Mouse (Mus musculus) intestine, embryonic 16.5 days (tissue): ENCODE results near the gene Cdk14. TPM values are rescaled to one million over a fixed set of nuclear protein-coding genes. Genes with fewer than 3 reads are reported as not detected.
A peak's percentile ranks its signal among the peaks of the same experiment; 100 is the strongest.

Experiments used
- ATAC-seq: fragments of 200-750 bp; cut with Nextera tagmentation; 2 replicates; pipeline ENCODE4 v1.8.0; 2017; ENCODE audit warnings: moderate TSS enrichment, moderate library complexity
- H3K27ac ChIP-seq: fragments of 300-500 bp; sonication (generic); 2 replicates; pipeline ENCODE4 v1.5.1; 2014; ENCODE audit warnings: mild to moderate bottlenecking, low read length
- H3K27me3 ChIP-seq: fragments of 300-500 bp; sonication (generic); replicated peaks from 2 replicates; pipeline ENCODE4 v1.6.1; 2014; ENCODE audit warnings: low read length, control low read depth, mixed read lengths; ENCODE audit not compliant: control insufficient read depth, insufficient read depth
- H3K36me3 ChIP-seq: fragments of 300-500 bp; sonication (generic); 2 replicates; pipeline ENCODE4 v1.6.1; 2014; ENCODE audit warnings: low read length, control low read depth; ENCODE audit not compliant: control insufficient read depth, insufficient read depth
- H3K4me1 ChIP-seq: fragments of 300-500 bp; sonication (generic); 2 replicates; pipeline ENCODE4 v1.6.1; 2014; ENCODE audit warnings: low read length, control low read depth, mixed read lengths; ENCODE audit not compliant: control insufficient read depth, insufficient read depth
- H3K4me2 ChIP-seq: fragments of 300-500 bp; sonication (generic); 2 replicates; pipeline ENCODE4 v1.6.1; 2014; ENCODE audit warnings: low read depth, low read length, control low read depth
- H3K4me3 ChIP-seq: fragments of 300-500 bp; sonication (generic); 2 replicates; pipeline ENCODE4 v1.5.1; 2014; ENCODE audit warnings: mild to moderate bottlenecking, low read length
- H3K9ac ChIP-seq: fragments of 300-500 bp; sonication (generic); 2 replicates; pipeline ENCODE4 v1.6.1; 2014; ENCODE audit warnings: low read depth, low read length
- H3K9me3 ChIP-seq: fragments of 300-500 bp; sonication (generic); 2 replicates; pipeline ENCODE4 v1.6.1; 2016; ENCODE audit warnings: low read length, control low read depth; ENCODE audit not compliant: control insufficient read depth
- WGBS: fragments of 180-500 bp; shearing (Covaris S2); extraction: QIAGEN DNeasy Blood & Tissue Kit; methylation state at CpG from one replicate; pipeline ENCODE4 v1.1.7; 2014; 5-methylcytosine and 5-hydroxymethylcytosine counted together
- polyA plus RNA-seq: library from polyadenylated mRNA; unstranded; fragments of >200 nt; fragmentation: Nextera tagmentation; extraction: Ambion mirVana; gene quantifications from 2 replicates; pipeline ENCODE4 v1.2.1, GENCODE M21; 2015

The Cdk14 gene
- polyA plus RNA-seq, 1 experiment from 2014 or later = 8.9 TPM

DNA sequence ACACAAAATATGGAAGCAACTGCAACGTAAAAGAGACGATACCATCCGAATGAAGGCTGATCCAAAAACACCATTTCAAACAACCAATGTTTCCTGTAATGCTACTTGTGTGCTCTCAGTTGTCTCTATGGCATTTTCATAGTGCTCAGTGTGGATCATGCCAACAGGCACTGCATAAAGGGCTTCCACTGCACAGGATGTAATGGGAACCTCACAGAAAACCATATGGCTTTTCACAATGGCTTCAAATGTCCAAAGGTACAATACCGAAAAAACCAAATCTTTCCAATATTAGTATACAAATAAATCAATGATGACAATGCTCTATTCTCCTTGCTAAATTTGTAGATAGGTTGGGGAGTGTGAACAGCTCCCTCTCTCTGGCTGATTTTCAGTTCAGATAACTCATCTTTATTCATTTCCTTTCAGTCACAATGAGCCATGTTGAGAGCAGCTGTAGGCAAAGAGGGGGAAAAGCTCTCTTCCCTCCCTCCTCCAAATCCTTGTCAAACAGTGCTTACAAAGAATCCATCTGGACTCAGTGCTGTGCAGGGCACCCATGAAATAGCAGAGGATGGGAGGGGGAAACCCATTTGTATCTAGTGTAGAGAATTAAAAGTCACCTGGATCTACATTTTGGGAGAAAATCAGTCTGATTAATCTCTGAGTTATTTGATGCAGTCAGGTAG is 568.7 kb downstream of the Cdk14 start:
- peak overlapping the region; percentile 57; the same call in 1 of the 2 replicates for H3K27ac ChIP-seq
- H3K9me3 ChIP-seq = no peaks in the 10 kb centered on the region
- no peaks in the 10 kb centered on the region for H3K36me3 ChIP-seq
- no peaks in the 10 kb centered on the region; the same call in 1 of the 2 replicates for H3K4me1 ChIP-seq
- no peak overlapping the region for H3K9ac ChIP-seq
- no peak overlapping the region for H3K4me3 ChIP-seq
- no peak overlapping the region for H3K4me2 ChIP-seq
- WGBS = 86% methylated on average over 4 of the region's 4 CpGs
- peak; percentile 65; the same call in 1 of the 2 replicates for ATAC-seq
- H3K27me3 ChIP-seq = no peaks in the 10 kb centered on the region

DNA sequence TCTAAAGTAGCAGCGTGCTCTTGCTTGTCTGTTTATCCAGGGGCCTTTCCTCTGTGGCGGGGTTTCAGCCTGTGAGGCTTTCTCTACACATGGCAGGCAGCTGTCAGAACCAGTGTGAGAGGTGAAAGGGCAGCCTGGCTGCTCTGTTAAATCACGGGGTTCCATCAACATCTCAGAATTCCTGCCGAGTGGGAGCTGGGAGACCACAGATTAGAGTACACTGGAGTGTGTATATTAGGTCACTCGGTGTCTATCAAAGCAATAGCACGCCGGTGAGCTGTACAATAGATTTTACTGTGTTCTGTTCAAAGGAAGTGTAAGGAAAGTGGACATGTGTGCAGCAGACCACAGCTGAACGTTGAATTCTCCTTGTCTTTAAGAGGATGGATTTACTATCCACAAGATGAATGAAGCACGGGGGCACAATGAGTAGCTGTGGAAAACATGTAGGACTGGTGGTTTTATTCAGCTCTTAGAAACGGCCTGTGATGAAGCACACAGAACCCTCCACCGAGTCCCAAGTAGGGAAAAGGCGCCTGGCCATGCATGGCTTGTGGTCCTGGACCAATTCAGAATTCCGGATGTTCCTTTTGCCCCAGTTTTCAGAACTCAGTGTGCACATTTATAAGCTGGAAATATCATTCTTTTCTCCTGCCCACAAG is 585.2 kb downstream of the Cdk14 start:
- no peak overlapping the region for H3K9ac ChIP-seq
- no peak for ATAC-seq
- WGBS = 33% methylated on average over 13 of the region's 13 CpGs

DNA sequence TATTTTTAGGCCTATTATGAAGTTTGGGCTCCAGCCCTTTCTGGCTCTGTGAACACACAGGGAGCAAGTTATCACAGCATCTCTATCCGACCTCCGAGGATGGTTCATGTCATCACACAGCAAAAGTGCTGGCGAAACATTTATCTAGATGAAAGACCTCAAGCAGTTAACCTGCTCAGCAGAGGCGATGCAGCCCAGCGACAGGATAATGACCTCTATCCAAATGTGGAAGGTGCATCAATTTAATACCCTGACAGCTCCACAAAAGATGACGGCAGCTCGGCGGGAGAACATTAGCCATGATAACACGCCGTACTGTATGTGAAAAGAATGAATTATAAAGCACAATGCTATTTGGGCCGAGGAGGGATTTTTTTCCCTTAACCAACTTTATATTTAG is 586.2 kb downstream of the Cdk14 start:
- Histone ChIP-seq H3K36me3 (no peaks in the 10 kb centered on the region), H3K9ac (no peak overlapping the region), H3K9me3 (no peaks in the 10 kb centered on the region), H3K27me3 (no peaks in the 10 kb centered on the region), H3K4me1 (0 out of 2 replicates have a peak, but pooled peaks cover 7% of the 10 kb centered on the region), H3K27ac (no peak overlapping the region), H3K4me2 (no peak overlapping the region), H3K4me3 (no peak overlapping the region)
- 54% methylated on average over 11 of the region's 11 CpGs for WGBS
- ATAC-seq = no peak

More for the DNA sequence above, 585.2 kb downstream of the Cdk14 start:
- Histone ChIP-seq H3K9me3 (no peaks in the 10 kb centered on the region), H3K27ac (peak overlapping the region; percentile 18; the same call in 1 of the 2 replicates), H3K36me3 (no peaks in the 10 kb centered on the region), H3K4me1 (0 out of 2 replicates have a peak, but pooled peaks cover 7% of the 10 kb centered on the region), H3K4me2 (no peak overlapping the region), H3K4me3 (no peak overlapping the region), H3K27me3 (no peaks in the 10 kb centered on the region)

DNA sequence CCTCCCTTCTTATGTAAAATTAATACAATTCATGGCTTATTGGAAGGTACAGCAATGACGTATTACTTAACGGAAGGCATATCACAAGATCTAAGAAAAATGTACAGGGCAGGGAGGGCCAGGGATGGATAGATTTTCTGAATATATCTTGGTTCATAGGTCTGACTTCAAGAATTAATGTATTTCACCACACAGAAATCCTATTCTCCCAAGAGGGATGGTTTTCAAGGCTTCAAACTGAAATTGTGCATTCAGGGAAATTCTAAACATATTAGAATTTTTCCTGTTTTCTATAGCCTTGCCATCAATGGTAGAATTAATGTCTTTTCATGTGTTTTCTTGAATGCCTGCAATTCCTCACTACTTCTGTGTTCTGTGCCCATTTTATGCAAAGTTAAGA is 593.2 kb downstream of the Cdk14 start:
- Histone ChIP-seq H3K27me3 (no peaks in the 10 kb centered on the region), H3K4me1 (no peaks in the 10 kb centered on the region), H3K36me3 (no peaks in the 10 kb centered on the region), H3K9ac (no peak overlapping the region), H3K9me3 (no peaks in the 10 kb centered on the region), H3K4me2 (no peak overlapping the region), H3K27ac (no peak overlapping the region), H3K4me3 (no peak overlapping the region)
- ATAC-seq = no peak
- WGBS = 91% methylated on average over 2 of the region's 2 CpGs

DNA sequence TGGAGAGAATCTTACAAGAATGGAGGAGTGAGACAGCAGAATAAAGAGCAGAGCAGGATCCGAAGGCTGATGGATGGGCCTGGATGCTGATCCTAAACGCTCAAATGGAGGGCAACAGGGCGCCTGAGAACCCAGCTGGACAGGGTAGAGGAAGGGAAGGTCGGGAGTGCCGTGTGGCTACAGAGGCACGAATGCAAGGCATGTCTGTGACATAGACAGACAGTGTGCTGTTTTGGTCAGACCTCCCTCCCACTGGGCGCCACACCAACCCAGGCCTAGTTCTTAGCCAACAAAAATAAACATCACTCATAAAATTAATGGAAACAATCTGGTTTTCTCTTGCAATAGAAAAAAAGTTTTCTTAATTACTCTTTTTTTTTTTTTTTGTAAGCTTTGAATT is 594.2 kb downstream of the Cdk14 start:
- no peaks in the 10 kb centered on the region for H3K4me1 ChIP-seq
- no peak overlapping the region for H3K27ac ChIP-seq
- H3K4me2 ChIP-seq = no peak overlapping the region
- no peaks in the 10 kb centered on the region for H3K9me3 ChIP-seq
- no peak overlapping the region for H3K4me3 ChIP-seq
- H3K27me3 ChIP-seq = no peaks in the 10 kb centered on the region
- no peak for ATAC-seq
- no peak overlapping the region for H3K9ac ChIP-seq
- H3K36me3 ChIP-seq = no peaks in the 10 kb centered on the region
- 57% methylated on average over 7 of the region's 7 CpGs for WGBS

DNA sequence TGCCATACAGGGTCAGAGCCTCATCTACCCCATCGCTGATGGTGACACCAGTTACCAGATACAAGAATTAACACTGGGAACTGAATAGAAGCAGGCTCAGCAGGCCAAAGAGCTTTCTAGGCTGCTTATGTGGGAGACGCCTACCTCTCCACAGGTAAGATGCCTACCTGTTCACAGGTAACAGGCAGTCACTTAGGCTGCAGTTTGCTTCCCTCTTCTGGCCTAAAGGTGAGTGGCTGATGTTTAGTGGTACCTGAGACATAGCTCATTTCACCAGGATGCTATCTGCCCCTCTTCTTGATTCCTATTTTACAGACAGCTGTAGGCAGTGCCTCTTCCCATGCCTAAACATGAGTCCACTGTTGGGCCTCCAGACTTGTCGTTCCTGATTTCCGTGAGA is 595.0 kb downstream of the Cdk14 start:
- WGBS = 91% methylated on average over 4 of the region's 4 CpGs
- H3K9me3 ChIP-seq = no peaks in the 10 kb centered on the region
- no peak for ATAC-seq
- no peaks in the 10 kb centered on the region for H3K4me1 ChIP-seq
- no peaks in the 10 kb centered on the region for H3K36me3 ChIP-seq
- no peak overlapping the region for H3K27ac ChIP-seq
- H3K27me3 ChIP-seq = no peaks in the 10 kb centered on the region
- no peak overlapping the region for H3K4me2 ChIP-seq
- no peak overlapping the region for H3K4me3 ChIP-seq
- H3K9ac ChIP-seq = no peak overlapping the region

DNA sequence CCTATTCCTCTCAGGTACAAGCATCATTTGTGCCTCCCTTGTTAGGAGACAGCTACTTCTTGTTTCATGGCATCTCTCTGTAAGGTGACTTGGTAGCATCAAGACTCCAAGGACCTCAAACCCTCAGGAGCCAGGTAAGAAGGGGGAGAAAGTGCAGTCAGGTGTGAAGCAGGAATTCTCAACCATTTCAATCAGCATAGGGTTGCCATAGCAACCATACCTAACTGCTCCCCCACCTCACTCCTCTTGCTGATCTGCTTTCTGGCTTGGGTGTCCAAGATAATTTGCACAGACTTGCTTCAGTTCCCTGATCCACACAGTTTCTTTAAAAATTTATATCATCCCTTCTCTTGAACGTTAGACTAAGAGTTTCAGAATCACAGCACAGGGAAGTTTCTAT is 595.9 kb downstream of the Cdk14 start:
- Histone ChIP-seq H3K9ac (no peak overlapping the region), H3K4me2 (no peak overlapping the region), H3K36me3 (no peaks in the 10 kb centered on the region), H3K9me3 (no peaks in the 10 kb centered on the region), H3K4me1 (no peaks in the 10 kb centered on the region), H3K4me3 (no peak overlapping the region), H3K27ac (no peak overlapping the region), H3K27me3 (no peaks in the 10 kb centered on the region)
- ATAC-seq = no peak
- 59% methylated on average over 1 of the region's 1 CpGs for WGBS

DNA sequence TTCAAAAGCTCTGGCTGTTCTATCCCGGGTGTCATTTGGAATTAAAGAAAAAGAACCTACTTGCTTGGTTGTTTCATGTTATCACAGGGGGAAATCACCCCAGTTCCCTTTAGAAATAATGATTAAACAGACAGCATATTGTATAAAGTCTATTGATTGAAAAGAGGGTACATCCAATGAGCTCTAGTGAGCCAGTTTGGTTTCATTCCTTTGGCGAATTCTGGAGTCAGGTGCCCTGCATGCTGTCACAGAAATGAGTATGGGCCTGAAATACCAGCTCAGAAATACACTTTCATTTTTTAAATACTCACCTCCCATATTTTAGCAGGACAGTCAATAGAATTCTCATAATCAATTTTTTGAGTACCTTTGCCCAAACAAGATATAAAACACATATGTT is 598.1 kb downstream of the Cdk14 start:
- Histone ChIP-seq H3K4me1 (no peaks in the 10 kb centered on the region), H3K36me3 (no peaks in the 10 kb centered on the region), H3K4me3 (no peak overlapping the region), H3K4me2 (no peak overlapping the region), H3K27me3 (no peaks in the 10 kb centered on the region), H3K9me3 (no peaks in the 10 kb centered on the region), H3K27ac (no peak overlapping the region), H3K9ac (no peak overlapping the region)
- no peak for ATAC-seq
- 54% methylated on average over 2 of the region's 2 CpGs for WGBS

DNA sequence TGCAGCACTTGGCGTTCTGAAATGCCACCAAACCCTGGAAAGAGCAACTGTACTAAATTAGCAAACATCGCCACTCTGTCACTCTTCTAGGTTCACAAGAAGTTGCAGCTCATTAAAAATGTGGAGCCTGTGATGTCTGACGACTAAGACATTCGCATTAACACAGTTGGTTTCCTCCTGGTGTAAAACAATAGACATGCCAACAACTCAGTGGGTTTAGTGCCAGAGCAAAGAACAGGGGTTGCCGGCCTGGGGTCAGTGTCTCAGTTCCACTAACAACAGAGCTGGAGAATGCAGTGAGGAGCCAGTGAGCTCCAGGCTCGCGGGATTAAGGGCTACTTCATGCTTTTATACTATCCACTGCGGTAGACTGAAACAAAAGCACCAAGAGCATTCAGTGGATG is 598.7 kb downstream of the Cdk14 start:
- H3K36me3 ChIP-seq = no peaks in the 10 kb centered on the region
- H3K27me3 ChIP-seq = no peaks in the 10 kb centered on the region
- no peak for ATAC-seq
- H3K4me3 ChIP-seq = no peak overlapping the region
- no peaks in the 10 kb centered on the region for H3K9me3 ChIP-seq
- no peak overlapping the region for H3K4me2 ChIP-seq
- H3K4me1 ChIP-seq = no peaks in the 10 kb centered on the region
- 43% methylated on average over 8 of the region's 8 CpGs for WGBS
- H3K9ac ChIP-seq = no peak overlapping the region
- no peak overlapping the region for H3K27ac ChIP-seq
